Mouse (Mus musculus) megakaryocyte, embryonic 14.5 days (primary cell): ENCODE results near the gene Bcdin3d.

ENCODE experiments used
- FLI1 ChIP-seq: IDR thresholded peaks from 2 replicates; pipeline ENCODE4 v1.6.1; 2012; ENCODE audit warnings: low read length, inconsistent platforms, mixed read lengths
- GATA1 ChIP-seq: IDR thresholded peaks from 3 replicates; pipeline ENCODE4 v1.6.1; 2012; ENCODE audit warnings: mixed read lengths, low read length, inconsistent platforms, borderline replicate concordance

- TF ChIP-seq GATA1 (no peak), FLI1 (no peak)
These were observed 43.0 kb downstream of the Bcdin3d start for GRCm38 (mm10) chr15:99431504-99431903.
